Comparison of ENCODE assay signal across 9 mouse cellular contexts in genomic region chr11:118368330-118368729, GRCm38 (mm10). TPM values are rescaled to one million over a fixed set of nuclear protein-coding genes. Genes with fewer than 3 reads are reported as not detected.
DNase-seq lines count a peak whose midpoint lies in the region; ATAC-seq and TF ChIP-seq lines count a peak whose summit lies in the region.
"Had no signal": no experiment of that assay in that cellular context is flagged by ENCODE, and none has a peak within 500 bp of the region (broad histone marks: within the 10 kb centered on the region; RNA-seq: fewer than 3 reads in every experiment).

No protein-coding gene starts in this region.

- TF ChIP-seq RAD21 in MEL (IDR thresholded peaks at IDR 0.05; ENCODE audit: low read depth, low read length): peak; percentile 53

- TF ChIP-seq EP300 in MEL (IDR thresholded peaks at IDR 0.05; ENCODE audit: low read depth in 1 of 2, low read length in 2 of 2): no peak

- no peak overlapping the region for H3K27ac ChIP-seq in hindbrain, postnatal 0 days
- no peak overlapping the region for H3K27ac ChIP-seq in hindbrain, embryonic 10.5 days
- no peak overlapping the region for H3K27ac ChIP-seq in MEL (ENCODE audit: control insufficient read depth, low read depth, low read length)
- H3K27ac ChIP-seq in forebrain, embryonic 10.5 days: no peak overlapping the region
- H3K27ac ChIP-seq: limb, embryonic 13.5 days had no signal

- peak; percentile 57 for DNase-seq in hindbrain, postnatal 0 days (ENCODE audit: low spot score)
- no peak for DNase-seq in hindbrain, embryonic 10.5 days (ENCODE audit: low spot score)
- peak; percentile 61 for DNase-seq in 3T3-L1 (ENCODE audit: low read depth, low spot score)
- DNase-seq in MEL (ENCODE audit: low read depth, low spot score): peak; percentile 63
- peak; percentile 72 for DNase-seq in lung, postnatal 36 days
- DNase-seq in adipocyte (ENCODE audit: low spot score): no peak
- DNase-seq in forebrain, embryonic 10.5 days (ENCODE audit: extremely low spot score, low spot score): no peak

- H3K36me3 ChIP-seq in hindbrain, postnatal 0 days (ENCODE audit: insufficient read depth, low read length): no peaks in the 10 kb centered on the region
- no peaks in the 10 kb centered on the region for H3K36me3 ChIP-seq in hindbrain, embryonic 10.5 days
- no peaks in the 10 kb centered on the region for H3K36me3 ChIP-seq in MEL (ENCODE audit: control insufficient read depth in 1 of 2, insufficient read depth in 2 of 2, low read length in 2 of 2)
- H3K36me3 ChIP-seq in forebrain, embryonic 10.5 days (replicated peaks): no peaks in the 10 kb centered on the region
- H3K36me3 ChIP-seq: limb, embryonic 13.5 days had no signal

- no peak for TF ChIP-seq POLR2A in MEL (IDR thresholded peaks at IDR 0.05; ENCODE audit: control insufficient read depth in 1 of 2, insufficient read depth in 1 of 2, low read depth in 1 of 2, low read length in 2 of 2, poor library complexity in 1 of 2)

- peak; percentile 62 for TF ChIP-seq CTCF in hindbrain, postnatal 0 days (IDR thresholded peaks at IDR 0.05; ENCODE audit: low read depth)
- peak; percentile 30 to 59 (median 57); a peak in 5 of 6 replicates for TF ChIP-seq CTCF in MEL (IDR thresholded peaks at IDR 0.05 in 2 of 3, conservative IDR thresholded peaks at IDR 0.05 in 1 of 3; ENCODE audit: control insufficient read depth in 1 of 3, insufficient read depth in 1 of 3, low read depth in 2 of 3, low read length in 3 of 3, poor library complexity in 1 of 3, severe bottlenecking in 1 of 3)

- no peak overlapping the region for H3K4me2 ChIP-seq in hindbrain, postnatal 0 days (ENCODE audit: low read depth, low read length)
- H3K4me2 ChIP-seq: limb, embryonic 13.5 days had no signal

- H3K4me1 ChIP-seq in hindbrain, postnatal 0 days (ENCODE audit: insufficient read depth, low read length): peaks cover 5% of the 10 kb centered on the region; the same call in 1 of the 2 replicates
- peaks cover 25% of the 10 kb centered on the region for H3K4me1 ChIP-seq in hindbrain, embryonic 10.5 days (replicated peaks)
- no peaks in the 10 kb centered on the region for H3K4me1 ChIP-seq in MEL (ENCODE audit: control insufficient read depth in 1 of 2, insufficient read depth in 2 of 2, low read length in 2 of 2)
- peaks cover 30% of the 10 kb centered on the region for H3K4me1 ChIP-seq in forebrain, embryonic 10.5 days

- ATAC-seq in hindbrain, postnatal 0 days: no peak
- no peak for ATAC-seq in frontal cortex, adult (ENCODE audit: low TSS enrichment)

- 65% methylated on average over 3 of the region's 3 CpGs for WGBS in hindbrain, postnatal 0 days
- 66% methylated on average over 3 of the region's 3 CpGs for WGBS in hindbrain, embryonic 10.5 days
- WGBS in forebrain, embryonic 10.5 days: 65% methylated on average over 3 of the region's 3 CpGs

- no peak overlapping the region for H3K9ac ChIP-seq in hindbrain, postnatal 0 days (replicated peaks; ENCODE audit: low read length)
- H3K9ac ChIP-seq in MEL (ENCODE audit: control insufficient read depth, low read depth, low read length, poor library complexity, severe bottlenecking): no peak overlapping the region
- H3K9ac ChIP-seq: limb, embryonic 13.5 days had no signal

- H3K9me3 ChIP-seq in hindbrain, postnatal 0 days (ENCODE audit: low read length): no peaks in the 10 kb centered on the region
- H3K9me3 ChIP-seq in hindbrain, embryonic 10.5 days: no peaks in the 10 kb centered on the region
- H3K9me3 ChIP-seq in MEL (replicated peaks; ENCODE audit: insufficient read depth, low read length): no peaks in the 10 kb centered on the region
- no peaks in the 10 kb centered on the region for H3K9me3 ChIP-seq in forebrain, embryonic 10.5 days
- H3K9me3 ChIP-seq: limb, embryonic 13.5 days had no signal

- H3K79me2 ChIP-seq in MEL (ENCODE audit: control insufficient read depth, insufficient read depth, low read length, poor library complexity): no peaks in the 10 kb centered on the region

- H3K4me3 ChIP-seq in hindbrain, postnatal 0 days (ENCODE audit: low read length): no peak overlapping the region
- no peak overlapping the region for H3K4me3 ChIP-seq in hindbrain, embryonic 10.5 days
- no peak overlapping the region for H3K4me3 ChIP-seq in MEL (ENCODE audit: control insufficient read depth in 1 of 2, insufficient read depth in 1 of 2, low read depth in 2 of 2, low read length in 2 of 2)
- H3K4me3 ChIP-seq in forebrain, embryonic 10.5 days: no peak overlapping the region
- H3K4me3 ChIP-seq: limb, embryonic 13.5 days had no signal

- H3K27me3 ChIP-seq in hindbrain, postnatal 0 days (ENCODE audit: insufficient read depth, low read length): no peaks in the 10 kb centered on the region
- peaks cover 4% of the 10 kb centered on the region; the same call in 1 of the 2 replicates for H3K27me3 ChIP-seq in hindbrain, embryonic 10.5 days (ENCODE audit: insufficient read depth, poor library complexity, severe bottlenecking)
- peaks cover 0 to 5% of the 10 kb centered on the region in 2 experiments; a peak in 2 of 4 replicates for H3K27me3 ChIP-seq in MEL (ENCODE audit: control insufficient read depth in 1 of 2, insufficient read depth in 2 of 2, low read length in 2 of 2)
- H3K27me3 ChIP-seq in forebrain, embryonic 10.5 days (ENCODE audit: poor library complexity, severe bottlenecking): no peaks in the 10 kb centered on the region
- H3K27me3 ChIP-seq: limb, embryonic 13.5 days had no signal

TF ChIP-seq in MEL, 35 proteins besides CTCF, POLR2A, EP300 and RAD21:
- TF ChIP-seq SIN3A (IDR thresholded peaks at IDR 0.05; ENCODE audit: low read length) (no peak), SMC3 (IDR thresholded peaks at IDR 0.05; ENCODE audit: low read depth, low read length) (peak; percentile 30; the same call in 1 of the 2 replicates)

RNA-seq across cellular contexts. Expression of gene Timp2, which starts 12.8 kb away (rescaled TPM):
- 164 and 170 TPM in 2 replicates for total RNA-seq in hindbrain, postnatal 0 days (2014; rRNA removed)
- polyA plus RNA-seq in hindbrain, postnatal 0 days (2015; fragmentation: Nextera tagmentation; extraction: Ambion mirVana): 102 and 118 TPM in 2 replicates
- 28.6 and 36.3 TPM in 2 replicates for polyA plus RNA-seq in hindbrain, embryonic 10.5 days (2016; fragmentation: Nextera tagmentation; extraction: Ambion mirVana)
- not detected in 2 replicates for total RNA-seq in MEL (2012; rRNA removed)
- polyA plus RNA-seq in MEL (2012; ENCODE audit: insufficient read depth in 1 of 2, insufficient read length in 2 of 2, low read depth in 1 of 2, low replicate concordance in 2 of 2, missing spikeins in 1 of 2): not detected
- polyA plus RNA-seq in forebrain, embryonic 10.5 days (2016; fragmentation: Nextera tagmentation; extraction: Ambion mirVana): 31.3 and 35.1 TPM in 2 replicates

RNA-seq across cellular contexts. Expression of gene Cep295nl, which starts 26.0 kb away (rescaled TPM):
- total RNA-seq in hindbrain, postnatal 0 days (2014; rRNA removed): 0.31 and 1.2 TPM in 2 replicates
- 0.20 and 0.47 TPM in 2 replicates for polyA plus RNA-seq in hindbrain, postnatal 0 days (2015; fragmentation: Nextera tagmentation; extraction: Ambion mirVana)
- 0.19 and 0.21 TPM in 2 replicates for polyA plus RNA-seq in hindbrain, embryonic 10.5 days (2016; fragmentation: Nextera tagmentation; extraction: Ambion mirVana)
- not detected in 2 replicates for total RNA-seq in MEL (2012; rRNA removed)
- polyA plus RNA-seq in MEL (2012; ENCODE audit: insufficient read depth in 1 of 2, insufficient read length in 2 of 2, low read depth in 1 of 2, low replicate concordance in 2 of 2, missing spikeins in 1 of 2): not detected
- 0.16 and 0.26 TPM in 2 replicates for polyA plus RNA-seq in forebrain, embryonic 10.5 days (2016; fragmentation: Nextera tagmentation; extraction: Ambion mirVana)

RNA-seq across cellular contexts. Expression of gene Lgals3bp, which starts 33.6 kb away (rescaled TPM):
- total RNA-seq in hindbrain, postnatal 0 days (2014; rRNA removed): 25.5 and 30.6 TPM in 2 replicates
- polyA plus RNA-seq in hindbrain, postnatal 0 days (2015; fragmentation: Nextera tagmentation; extraction: Ambion mirVana): 15.4 and 18.5 TPM in 2 replicates
- polyA plus RNA-seq in hindbrain, embryonic 10.5 days (2016; fragmentation: Nextera tagmentation; extraction: Ambion mirVana): 1.8 and 2.0 TPM in 2 replicates
- 1.4 and 3.0 TPM in 2 replicates for total RNA-seq in MEL (2012; rRNA removed)
- polyA plus RNA-seq in MEL (2012; ENCODE audit: insufficient read depth in 1 of 2, insufficient read length in 2 of 2, low read depth in 1 of 2, low replicate concordance in 2 of 2, missing spikeins in 1 of 2): 10 to 100 TPM in 1 of 2 experiments, not detected in 1; 18.3 TPM
- polyA plus RNA-seq in forebrain, embryonic 10.5 days (2016; fragmentation: Nextera tagmentation; extraction: Ambion mirVana): 0.47 and 1.0 TPM in 2 replicates

RNA-seq across cellular contexts. Expression of gene Cant1, which starts 50.6 kb away (rescaled TPM):
- 47.9 and 51.7 TPM in 2 replicates for total RNA-seq in hindbrain, postnatal 0 days (2014; rRNA removed)
- 24.7 and 25.8 TPM in 2 replicates for polyA plus RNA-seq in hindbrain, postnatal 0 days (2015; fragmentation: Nextera tagmentation; extraction: Ambion mirVana)
- polyA plus RNA-seq in hindbrain, embryonic 10.5 days (2016; fragmentation: Nextera tagmentation; extraction: Ambion mirVana): 23.7 and 31.1 TPM in 2 replicates
- total RNA-seq in MEL (2012; rRNA removed): 25.8 and 26.0 TPM in 2 replicates
- 100 to 1,000 TPM in 1 of 2 experiments, 10 to 100 TPM in 1; 34.4 to 145 TPM for polyA plus RNA-seq in MEL (2012; ENCODE audit: insufficient read depth in 1 of 2, insufficient read length in 2 of 2, low read depth in 1 of 2, low replicate concordance in 2 of 2, missing spikeins in 1 of 2)
- 19.0 and 19.2 TPM in 2 replicates for polyA plus RNA-seq in forebrain, embryonic 10.5 days (2016; fragmentation: Nextera tagmentation; extraction: Ambion mirVana)

RNA-seq across cellular contexts. Expression of gene C1qtnf1, which starts 59.7 kb away (rescaled TPM):
- 5.4 TPM in 2 replicates for total RNA-seq in hindbrain, postnatal 0 days (2014; rRNA removed)
- polyA plus RNA-seq in hindbrain, postnatal 0 days (2015; fragmentation: Nextera tagmentation; extraction: Ambion mirVana): 3.5 and 4.3 TPM in 2 replicates
- 1.8 and 2.0 TPM in 2 replicates for polyA plus RNA-seq in hindbrain, embryonic 10.5 days (2016; fragmentation: Nextera tagmentation; extraction: Ambion mirVana)
- 0.07 and 0.27 TPM in 2 replicates for total RNA-seq in MEL (2012; rRNA removed)
- under 1 TPM in 1 of 2 experiments, not detected in 1; 0.72 TPM for polyA plus RNA-seq in MEL (2012; ENCODE audit: insufficient read depth in 1 of 2, insufficient read length in 2 of 2, low read depth in 1 of 2, low replicate concordance in 2 of 2, missing spikeins in 1 of 2)
- polyA plus RNA-seq in forebrain, embryonic 10.5 days (2016; fragmentation: Nextera tagmentation; extraction: Ambion mirVana): 1.5 and 2.3 TPM in 2 replicates

Comparison
In these comparisons a context has a peak if more than half of its experiments do, and no peak if none do; other contexts are left out.
1. DNase-seq: peak in hindbrain, postnatal 0 days (single experiment), 3T3-L1 (single experiment), MEL (single experiment) and lung, postnatal 36 days (single experiment); none in hindbrain, embryonic 10.5 days (single experiment), adipocyte (single experiment) and forebrain, embryonic 10.5 days (single experiment).
2. RNA of gene Timp2, which starts 12.8 kb away (polyA plus RNA-seq): 102 to 118 TPM in hindbrain, postnatal 0 days, 28.6 to 36.3 TPM in hindbrain, embryonic 10.5 days and 31.3 to 35.1 TPM in forebrain, embryonic 10.5 days; not detected in MEL; every median in the first group is over 10 times any median in the second.